Mouse (Mus musculus): Measurements from ENCODE around the gene Sdk1. TPM values are rescaled to one million over a fixed set of nuclear protein-coding genes. Genes with fewer than 3 reads are reported as not detected.
"Not testable (repeated sequence)": the region's sequence is repeated elsewhere in the genome, so short reads cannot be mapped to it uniquely, and the experiment has no call there.

Sdk1 gene
- polyA plus RNA-seq, 1 experiment from 2014 or later, result 0.80 TPM

DNA sequence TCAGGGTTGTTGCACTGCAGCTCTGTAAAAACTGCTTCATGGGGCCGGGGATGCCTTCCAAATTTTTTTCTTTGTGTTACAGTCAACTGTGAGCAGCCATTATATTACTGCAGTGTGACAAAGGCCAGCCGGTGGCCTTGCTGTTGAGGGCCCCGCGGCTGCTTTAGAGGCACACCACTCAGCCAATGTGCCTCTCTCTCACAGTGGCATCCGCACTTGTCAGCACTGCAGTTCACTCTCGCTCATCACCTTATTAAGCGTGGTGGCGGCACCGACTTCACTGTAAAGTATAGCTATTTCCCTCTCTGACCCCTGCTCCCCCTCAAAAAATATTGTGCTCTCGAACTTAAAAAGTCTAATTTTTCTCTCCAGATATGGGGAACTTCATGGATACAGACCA, 371.4 kb downstream of the Sdk1 start:
- H3K4me2 ChIP-seq, result no peak overlapping the region
- 71% methylated on average over 10 of the region's 10 CpGs for WGBS (ENCODE audit: insufficient replicate concordance)

DNA sequence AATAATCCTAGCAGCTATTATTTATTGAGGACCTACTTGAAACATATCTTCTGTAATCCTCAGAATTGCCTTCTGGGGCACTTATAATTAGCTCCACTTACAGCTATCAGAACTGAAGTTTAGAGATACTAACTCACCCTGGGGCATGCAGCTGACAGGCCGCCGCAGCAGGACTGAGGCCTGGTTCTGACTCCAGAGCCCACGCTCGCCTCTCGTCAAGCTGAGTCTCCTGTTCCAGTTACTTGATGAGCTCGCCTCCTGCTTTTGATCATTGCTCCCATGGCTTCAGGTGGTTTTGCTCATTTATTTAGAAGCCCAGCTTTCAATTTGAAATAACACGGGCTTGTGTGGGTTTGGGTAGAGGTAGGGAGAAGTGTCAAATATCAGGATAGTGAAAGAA, 374.5 kb downstream of the Sdk1 start:
- H3K36me3 ChIP-seq, result no peaks in the 10 kb centered on the region
- H3K27me3 ChIP-seq (replicated peaks), result no peaks in the 10 kb centered on the region
- no peak overlapping the region for H3K27ac ChIP-seq
- 62% methylated on average over 7 of the region's 7 CpGs for WGBS (ENCODE audit: insufficient replicate concordance)
- no peak overlapping the region for H3K4me3 ChIP-seq
- no peak overlapping the region for H3K4me2 ChIP-seq
- no peak for ATAC-seq
- no peak overlapping the region for H3K9ac ChIP-seq
- no peaks in the 10 kb centered on the region for H3K4me1 ChIP-seq
- no peaks in the 10 kb centered on the region for H3K9me3 ChIP-seq (replicated peaks)

More for the DNA sequence above, 371.4 kb downstream of the Sdk1 start:
- Histone ChIP-seq H3K9ac (no peak overlapping the region), H3K27me3 (replicated peaks) (no peaks in the 10 kb centered on the region), H3K36me3 (no peaks in the 10 kb centered on the region), H3K4me1 (no peaks in the 10 kb centered on the region), H3K27ac (no peak overlapping the region), H3K9me3 (replicated peaks) (no peaks in the 10 kb centered on the region), H3K4me3 (no peak overlapping the region)
- ATAC-seq, result no peak

DNA sequence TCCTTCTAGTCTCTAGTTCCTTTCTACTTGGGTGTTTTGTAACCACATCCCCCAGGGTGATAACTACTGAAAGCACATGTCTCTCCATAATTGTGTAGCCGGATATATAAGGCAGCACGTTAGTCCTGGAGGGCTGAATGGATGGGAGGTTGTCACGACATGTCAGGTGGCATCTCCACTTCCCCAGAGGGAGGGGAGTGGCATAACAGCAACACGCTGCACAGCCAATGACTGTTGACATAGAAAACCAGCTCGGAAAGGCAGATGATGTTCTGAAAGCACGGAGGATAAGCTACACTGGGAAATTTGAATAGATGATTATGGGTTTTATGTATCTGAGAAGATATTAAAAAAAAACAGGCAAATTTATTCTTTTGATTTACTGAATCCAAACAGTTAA, 376.4 kb downstream of the Sdk1 start:
- no peak for ATAC-seq
- no peak overlapping the region for H3K9ac ChIP-seq
- WGBS (ENCODE audit: insufficient replicate concordance), result 57% methylated on average over 6 of the region's 6 CpGs
- H3K36me3 ChIP-seq, result no peaks in the 10 kb centered on the region
- H3K27me3 ChIP-seq (replicated peaks), result no peaks in the 10 kb centered on the region
- no peaks in the 10 kb centered on the region for H3K9me3 ChIP-seq (replicated peaks)
- H3K27ac ChIP-seq, result no peak overlapping the region
- no peaks in the 10 kb centered on the region for H3K4me1 ChIP-seq
- no peak overlapping the region for H3K4me2 ChIP-seq
- H3K4me3 ChIP-seq, result no peak overlapping the region

DNA sequence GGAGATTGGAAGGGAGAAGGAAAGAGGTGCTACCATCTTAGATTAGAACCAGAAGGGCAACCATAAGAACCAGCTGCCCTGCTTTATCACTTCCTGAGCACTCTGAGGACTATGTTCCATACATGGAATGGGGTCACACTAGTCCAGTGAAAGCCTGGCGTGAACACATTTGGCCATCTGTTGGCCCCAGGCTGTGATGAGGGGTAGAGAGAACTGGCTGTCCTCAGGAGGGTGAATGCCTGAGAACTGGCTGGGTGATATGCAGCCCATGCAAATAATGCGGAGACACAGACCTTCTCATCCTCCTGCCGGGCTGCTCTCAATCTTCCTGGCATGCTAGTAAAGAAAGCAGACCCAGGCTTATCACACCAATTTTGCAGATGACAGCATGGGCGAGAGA, 384.1 kb downstream of the Sdk1 start:
- H3K9ac ChIP-seq, result no peak overlapping the region
- WGBS (ENCODE audit: insufficient replicate concordance), result 59% methylated on average over 4 of the region's 4 CpGs
- H3K4me1 ChIP-seq, result no peaks in the 10 kb centered on the region
- 0 out of 2 replicates have a peak, but pooled peaks cover 5% of the 10 kb centered on the region for H3K9me3 ChIP-seq (replicated peaks)
- no peak overlapping the region for H3K4me3 ChIP-seq
- no peak overlapping the region for H3K27ac ChIP-seq
- H3K4me2 ChIP-seq, result no peak overlapping the region
- no peaks in the 10 kb centered on the region for H3K36me3 ChIP-seq
- H3K27me3 ChIP-seq (replicated peaks), result no peaks in the 10 kb centered on the region
- no peak for ATAC-seq

DNA sequence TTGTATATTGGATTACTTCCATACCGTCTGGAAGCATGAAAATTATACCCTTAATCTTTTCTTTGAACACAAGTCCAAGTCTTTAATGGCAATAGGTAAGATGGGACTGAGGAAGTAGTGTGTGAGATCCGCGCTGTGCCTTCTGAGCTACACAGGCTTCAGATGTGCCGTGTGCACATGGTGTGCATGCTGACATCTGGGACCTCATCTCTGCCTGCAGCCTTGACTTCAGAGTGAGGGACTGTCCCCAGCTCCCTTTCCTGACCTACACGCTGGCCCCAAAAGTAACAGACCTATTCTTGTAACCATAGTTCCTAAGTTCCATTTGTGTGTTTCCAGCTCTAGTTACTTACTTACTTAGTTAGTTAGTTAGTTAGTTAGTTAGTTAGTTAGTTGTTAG, 390.4 kb downstream of the Sdk1 start:
- Histone ChIP-seq H3K27me3 (replicated peaks) (no peaks in the 10 kb centered on the region), H3K4me2 (no peak overlapping the region)
- 69% methylated on average over 5 of the region's 5 CpGs for WGBS (ENCODE audit: insufficient replicate concordance)

DNA sequence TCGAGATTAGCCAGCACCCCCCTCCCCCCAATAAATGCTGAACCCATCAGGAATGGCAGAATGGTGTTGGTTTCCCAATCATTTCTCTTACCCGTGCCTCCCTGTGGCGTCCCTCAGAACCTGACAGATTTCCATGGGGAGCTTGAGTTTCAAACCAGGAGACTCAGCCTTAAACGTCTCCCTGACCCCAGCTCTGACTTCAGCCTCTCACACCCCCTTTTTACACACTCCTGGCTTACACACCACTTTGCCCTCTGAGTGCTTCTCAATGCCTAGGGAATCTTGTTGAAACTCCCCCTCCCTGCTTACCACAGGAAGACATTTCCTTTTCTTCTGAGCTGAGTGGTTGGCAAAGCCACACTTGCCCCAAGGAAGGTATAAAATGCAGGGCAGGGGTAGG, 392.0 kb downstream of the Sdk1 start:
- H3K9me3 ChIP-seq (replicated peaks), result no peaks in the 10 kb centered on the region
- 52% methylated on average over 4 of the region's 4 CpGs for WGBS (ENCODE audit: insufficient replicate concordance)
- H3K9ac ChIP-seq, result no peak overlapping the region
- no peaks in the 10 kb centered on the region for H3K36me3 ChIP-seq
- no peaks in the 10 kb centered on the region for H3K4me1 ChIP-seq
- no peak overlapping the region for H3K4me3 ChIP-seq
- no peaks in the 10 kb centered on the region for H3K27me3 ChIP-seq (replicated peaks)
- H3K27ac ChIP-seq, result no peak overlapping the region
- no peak for ATAC-seq
- no peak overlapping the region for H3K4me2 ChIP-seq

More for the DNA sequence above, 390.4 kb downstream of the Sdk1 start:
- Histone ChIP-seq H3K9me3 (replicated peaks) (no peaks in the 10 kb centered on the region), H3K27ac (no peak overlapping the region), H3K4me3 (no peak overlapping the region), H3K4me1 (no peaks in the 10 kb centered on the region), H3K36me3 (no peaks in the 10 kb centered on the region), H3K9ac (no peak overlapping the region)
- no peak for ATAC-seq

DNA sequence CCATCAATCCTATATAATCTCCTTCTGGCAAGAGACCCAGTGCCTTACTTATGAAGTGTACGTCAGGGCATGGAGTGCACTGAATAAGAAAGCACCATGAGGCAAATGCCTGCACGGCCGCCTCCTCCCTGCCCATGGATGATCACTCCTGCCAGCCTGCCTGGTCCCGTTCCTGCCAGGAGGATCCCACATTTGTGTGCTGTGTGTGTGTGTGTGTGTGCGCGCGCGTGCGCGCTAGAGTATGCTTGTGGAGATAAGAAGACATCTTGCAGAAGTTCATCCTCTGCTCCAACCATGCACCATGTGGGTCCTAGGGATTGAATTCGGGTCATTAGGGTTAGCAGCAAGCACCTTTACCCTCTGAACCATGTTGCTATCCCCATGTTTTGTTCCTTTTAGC, 395.1 kb downstream of the Sdk1 start:
- Histone ChIP-seq H3K36me3 (no peaks in the 10 kb centered on the region), H3K9me3 (replicated peaks) (no peaks in the 10 kb centered on the region; the same call in 1 of the 2 replicates), H3K27me3 (replicated peaks) (no peaks in the 10 kb centered on the region), H3K9ac (no peak overlapping the region), H3K27ac (no peak overlapping the region), H3K4me3 (no peak overlapping the region), H3K4me2 (no peak overlapping the region), H3K4me1 (no peaks in the 10 kb centered on the region)
- 77% methylated on average over 11 of the region's 11 CpGs for WGBS (ENCODE audit: insufficient replicate concordance)
- no peak for ATAC-seq

DNA sequence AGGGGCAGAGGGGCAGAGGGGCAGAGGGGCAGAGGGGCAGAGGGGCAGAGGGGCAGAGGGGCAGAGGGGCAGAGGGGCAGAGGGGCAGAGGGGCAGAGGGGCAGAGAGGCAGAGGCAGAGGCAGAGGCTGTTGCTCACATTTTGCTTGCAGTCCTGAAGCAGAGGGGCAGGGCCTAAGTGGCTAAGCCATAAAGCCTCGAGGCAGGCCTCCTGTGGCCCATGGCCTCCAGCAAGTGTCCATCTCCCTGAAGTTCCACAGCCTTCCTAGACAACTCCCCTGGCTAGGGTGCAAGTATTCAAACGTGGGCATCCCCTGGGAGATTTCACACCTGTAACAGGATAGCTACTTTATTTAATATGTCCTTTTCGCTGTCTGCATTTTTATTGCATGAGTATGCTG, 395.8 kb downstream of the Sdk1 start:
- not testable (repeated sequence) for H3K4me3 ChIP-seq; H3K9ac ChIP-seq; ATAC-seq; H3K27me3 ChIP-seq (replicated peaks); H3K27ac ChIP-seq; H3K36me3 ChIP-seq; H3K4me2 ChIP-seq; H3K4me1 ChIP-seq; H3K9me3 ChIP-seq (replicated peaks)
- WGBS (ENCODE audit: insufficient replicate concordance), result 48% methylated on average over 3 of the region's 3 CpGs

DNA sequence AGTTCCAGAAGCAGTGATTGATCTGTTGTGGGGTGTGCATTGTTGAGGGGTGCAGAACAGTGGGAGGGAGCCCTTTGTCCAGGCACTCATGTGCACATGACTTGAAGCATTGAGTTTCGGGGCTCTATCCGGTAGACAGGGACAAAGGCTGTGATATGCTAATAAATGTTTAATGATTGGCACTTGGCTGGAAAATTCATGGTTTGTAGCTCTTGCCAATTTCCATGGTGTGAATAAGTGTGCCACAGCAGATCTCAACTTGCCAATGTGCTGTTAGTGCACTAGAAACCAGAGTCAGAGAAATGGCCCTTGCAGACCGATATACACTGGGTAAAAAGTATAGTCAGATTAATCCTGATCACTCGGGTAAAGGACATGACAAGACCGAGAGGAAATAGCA, 404.4 kb downstream of the Sdk1 start:
- no peak overlapping the region for H3K9ac ChIP-seq
- H3K4me3 ChIP-seq, result no peak overlapping the region
- no peak overlapping the region for H3K4me2 ChIP-seq
- 71% methylated on average over 5 of the region's 5 CpGs for WGBS (ENCODE audit: insufficient replicate concordance)
- H3K9me3 ChIP-seq (replicated peaks), result no peaks in the 10 kb centered on the region
- no peaks in the 10 kb centered on the region for H3K27me3 ChIP-seq (replicated peaks)
- H3K36me3 ChIP-seq, result no peaks in the 10 kb centered on the region
- no peak for ATAC-seq
- no peak overlapping the region for H3K27ac ChIP-seq
- H3K4me1 ChIP-seq, result no peaks in the 10 kb centered on the region

DNA sequence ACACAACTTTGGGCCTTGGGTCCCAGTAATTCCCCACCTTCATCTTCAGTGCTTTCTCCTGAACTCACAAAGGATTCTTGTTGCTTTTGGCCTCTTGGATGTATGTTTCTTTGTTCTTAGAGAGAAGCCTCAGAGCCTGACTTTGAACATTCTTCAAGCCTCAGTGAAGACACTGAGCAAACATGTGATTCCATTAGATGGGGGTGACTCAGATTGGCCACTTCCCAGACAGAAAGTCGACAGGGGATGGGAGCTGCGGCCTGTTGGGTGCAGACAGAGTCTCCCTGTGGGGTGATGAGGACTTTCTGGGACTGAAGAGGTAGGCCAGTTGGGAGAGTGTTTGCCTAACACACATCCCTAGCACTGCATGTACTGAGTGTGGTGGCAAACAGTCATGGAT, 405.3 kb downstream of the Sdk1 start:
- Histone ChIP-seq H3K27ac (no peak overlapping the region), H3K4me1 (no peaks in the 10 kb centered on the region), H3K27me3 (replicated peaks) (no peaks in the 10 kb centered on the region), H3K9ac (no peak overlapping the region), H3K36me3 (no peaks in the 10 kb centered on the region), H3K4me2 (no peak overlapping the region), H3K4me3 (no peak overlapping the region), H3K9me3 (replicated peaks) (no peaks in the 10 kb centered on the region)
- ATAC-seq, result no peak
- 52% methylated on average over 2 of the region's 2 CpGs for WGBS (ENCODE audit: insufficient replicate concordance)

DNA sequence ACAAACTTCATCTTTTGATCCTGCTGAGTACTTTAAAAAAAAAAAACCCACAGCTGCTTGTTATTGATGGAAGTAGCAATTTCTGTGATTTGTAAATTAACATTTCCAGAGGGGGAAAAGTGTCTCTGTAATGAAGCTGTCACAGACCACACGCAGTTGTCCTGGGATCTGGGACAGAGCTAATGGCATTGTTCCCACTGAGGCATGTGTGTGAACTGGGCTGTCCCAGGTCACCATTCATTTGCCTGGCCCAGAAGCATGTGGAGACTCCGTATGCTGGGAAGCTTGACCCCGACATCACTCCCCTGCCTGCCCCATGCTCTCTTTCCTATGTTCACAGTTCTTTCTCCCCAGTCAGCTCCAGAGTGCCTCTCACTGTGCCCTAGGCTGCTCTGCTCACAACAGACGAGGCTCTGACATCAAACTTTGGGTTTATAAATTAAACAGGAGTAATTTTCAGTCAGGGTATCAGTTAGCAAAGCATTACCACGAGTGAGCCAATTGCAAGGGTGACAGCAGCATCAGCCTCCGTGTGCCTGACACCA, 408.6 kb downstream of the Sdk1 start:
- H3K9me3 ChIP-seq (replicated peaks), result no peaks in the 10 kb centered on the region
- no peak overlapping the region for H3K4me2 ChIP-seq
- H3K9ac ChIP-seq, result no peak overlapping the region
- H3K4me3 ChIP-seq, result no peak overlapping the region
- no peak for ATAC-seq
- WGBS (ENCODE audit: insufficient replicate concordance), result 53% methylated on average over 6 of the region's 6 CpGs
- H3K36me3 ChIP-seq, result no peaks in the 10 kb centered on the region
- no peaks in the 10 kb centered on the region for H3K4me1 ChIP-seq
- no peak overlapping the region for H3K27ac ChIP-seq
- H3K27me3 ChIP-seq (replicated peaks), result no peaks in the 10 kb centered on the region

DNA sequence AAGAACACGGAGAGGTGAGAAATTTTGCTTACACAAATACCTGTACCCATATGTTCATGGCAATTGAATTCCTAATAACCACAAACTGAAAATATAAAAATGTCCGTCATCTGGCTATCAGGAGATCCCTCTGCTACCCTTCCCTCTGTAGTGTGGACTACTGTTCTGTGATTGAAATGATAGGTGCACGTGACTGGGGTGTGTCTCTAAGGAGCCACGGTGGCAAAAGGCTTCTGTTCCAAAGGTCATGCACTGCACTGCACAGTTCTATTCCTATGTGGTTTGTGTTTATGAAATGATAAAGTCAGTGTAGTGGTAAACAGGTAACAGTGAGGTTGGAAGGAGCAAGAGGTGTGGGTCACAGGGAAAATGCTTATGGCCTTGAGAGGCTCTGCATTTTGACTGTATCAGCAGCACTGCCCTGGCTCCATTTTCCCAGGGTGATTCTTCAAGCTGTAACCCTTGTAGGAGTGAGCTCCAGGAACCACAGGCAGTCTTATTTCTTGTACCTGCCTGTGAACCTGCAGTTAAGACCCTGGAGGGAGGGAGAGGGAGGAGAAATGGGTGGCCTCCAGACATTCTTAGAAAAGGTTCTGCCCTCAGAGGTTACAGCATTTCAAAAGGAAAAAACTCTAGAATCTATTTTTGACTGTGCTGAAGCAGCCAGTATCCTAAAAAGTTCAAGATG, 410.5 kb downstream of the Sdk1 start:
- no peaks in the 10 kb centered on the region for H3K4me1 ChIP-seq

DNA sequence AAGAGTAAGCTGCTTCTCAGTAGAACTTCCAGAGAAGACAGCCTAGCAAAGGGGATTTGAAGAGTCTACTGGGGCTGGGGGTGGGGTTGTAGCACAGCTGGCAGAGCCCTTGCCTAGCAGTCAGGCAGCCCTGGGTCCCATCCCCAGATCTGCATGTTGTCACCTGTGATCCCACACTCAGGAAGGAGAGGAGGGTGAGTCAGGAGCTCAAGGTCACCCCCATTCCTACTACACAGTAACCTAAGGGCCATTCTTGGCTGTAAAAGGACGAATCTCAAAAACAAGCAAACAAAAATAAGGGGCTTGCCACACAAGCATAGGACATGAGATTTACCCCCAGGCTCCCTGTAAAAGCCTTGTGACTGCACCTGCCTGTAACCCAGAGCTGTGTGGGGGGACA, 435.1 kb downstream of the Sdk1 start:
- Histone ChIP-seq H3K36me3 (no peaks in the 10 kb centered on the region), H3K27ac (no peak overlapping the region), H3K9me3 (replicated peaks) (no peaks in the 10 kb centered on the region), H3K27me3 (replicated peaks) (no peaks in the 10 kb centered on the region), H3K9ac (no peak overlapping the region), H3K4me3 (no peak overlapping the region), H3K4me2 (no peak overlapping the region), H3K4me1 (no peaks in the 10 kb centered on the region)
- WGBS (ENCODE audit: insufficient replicate concordance), result 52% methylated on average over 1 of the region's 1 CpGs
- no peak for ATAC-seq

More for the DNA sequence above, 410.5 kb downstream of the Sdk1 start:
- H3K9ac ChIP-seq, result no peak overlapping the region
- H3K4me2 ChIP-seq, result no peak overlapping the region
- H3K27ac ChIP-seq, result no peak overlapping the region
- no peaks in the 10 kb centered on the region for H3K9me3 ChIP-seq (replicated peaks)
- 67% methylated on average over 4 of the region's 4 CpGs for WGBS (ENCODE audit: insufficient replicate concordance)
- H3K27me3 ChIP-seq (replicated peaks), result no peaks in the 10 kb centered on the region
- H3K4me3 ChIP-seq, result no peak overlapping the region
- no peaks in the 10 kb centered on the region for H3K36me3 ChIP-seq
- no peak for ATAC-seq
